Mouse (Mus musculus): Measurements from ENCODE around the gene Sipa1. TPM values are rescaled to one million over a fixed set of nuclear protein-coding genes. Genes with fewer than 3 reads are reported as not detected.

Sipa1 gene
- polyA plus RNA-seq, 1 experiment from 2014 or later, result 11.5 TPM

- no peak overlapping the region for H3K9ac ChIP-seq (replicated peaks; ENCODE audit: low read length)
- peaks cover 74% of the 10 kb centered on the region for H3K36me3 ChIP-seq (ENCODE audit: control insufficient read depth, insufficient read depth, low read length)
- no peak overlapping the region for H3K4me3 ChIP-seq (replicated peaks; ENCODE audit: low read depth, low read length)
- H3K27me3 ChIP-seq (ENCODE audit: control insufficient read depth, insufficient read depth, low read length), result no peaks in the 10 kb centered on the region
- peaks cover 12% of the 10 kb centered on the region for H3K4me1 ChIP-seq (ENCODE audit: control insufficient read depth, insufficient read depth, low read length)
- H3K27ac ChIP-seq (replicated peaks; ENCODE audit: low read depth, low read length), result no peak overlapping the region
- DNase-seq (no peak), ATAC-seq (ENCODE audit: low FRiP score, low TSS enrichment) (no peak)
- 96% methylated on average over 17 of the region's 17 CpGs for WGBS
- no peak overlapping the region for H3K4me2 ChIP-seq (ENCODE audit: low read length)
- H3K9me3 ChIP-seq (ENCODE audit: control insufficient read depth, low read length), result no peaks in the 10 kb centered on the region
These were observed 22.5 kb downstream of the Sipa1 start for GRCm38 (mm10) chr19:5641021-5641420.

GRCm38 (mm10) chr19:5640339-5640738 is 23.2 kb downstream of the Sipa1 start:
- no peak overlapping the region for H3K9ac ChIP-seq (replicated peaks; ENCODE audit: low read length)
- H3K4me2 ChIP-seq (ENCODE audit: low read length), result no peak overlapping the region
- ATAC-seq (ENCODE audit: low FRiP score, low TSS enrichment) (no peak), DNase-seq (no peak)
- H3K4me3 ChIP-seq (replicated peaks; ENCODE audit: low read depth, low read length), result no peak overlapping the region
- H3K27me3 ChIP-seq (ENCODE audit: control insufficient read depth, insufficient read depth, low read length), result no peaks in the 10 kb centered on the region
- H3K27ac ChIP-seq (replicated peaks; ENCODE audit: low read depth, low read length), result no peak overlapping the region
- 85% methylated on average over 9 of the region's 9 CpGs for WGBS
- H3K4me1 ChIP-seq (ENCODE audit: control insufficient read depth, insufficient read depth, low read length), result peaks cover 12% of the 10 kb centered on the region
- no peaks in the 10 kb centered on the region for H3K9me3 ChIP-seq (ENCODE audit: control insufficient read depth, low read length)
- H3K36me3 ChIP-seq (ENCODE audit: control insufficient read depth, insufficient read depth, low read length), result peaks cover 67% of the 10 kb centered on the region

GRCm38 (mm10) chr19:5638416-5639005 is 25.0 kb downstream of the Sipa1 start:
- ATAC-seq (ENCODE audit: low FRiP score, low TSS enrichment), result 0 out of 2 replicates have a peak, but pooled peaks have one; percentile 24
- Histone ChIP-seq H3K36me3 (ENCODE audit: control insufficient read depth, insufficient read depth, low read length) (peaks cover 50% of the 10 kb centered on the region), H3K27ac (replicated peaks; ENCODE audit: low read depth, low read length) (no peak overlapping the region), H3K9ac (replicated peaks; ENCODE audit: low read length) (peak overlapping the region; percentile 91; the same call in 1 of the 2 replicates), H3K9me3 (ENCODE audit: control insufficient read depth, low read length) (no peaks in the 10 kb centered on the region), H3K27me3 (ENCODE audit: control insufficient read depth, insufficient read depth, low read length) (no peaks in the 10 kb centered on the region), H3K4me3 (replicated peaks; ENCODE audit: low read depth, low read length) (peak overlapping the region; percentile 77), H3K4me2 (ENCODE audit: low read length) (peak overlapping the region; percentile 97), H3K4me1 (ENCODE audit: control insufficient read depth, insufficient read depth, low read length) (peaks cover 12% of the 10 kb centered on the region)
- 90% methylated on average over 18 of the region's 18 CpGs for WGBS
- DNase-seq, result no peak

- Histone ChIP-seq H3K9me3 (ENCODE audit: control insufficient read depth, low read length) (no peaks in the 10 kb centered on the region), H3K4me3 (replicated peaks; ENCODE audit: low read depth, low read length) (peak within 1 kb of the TSS; percentile 77), H3K36me3 (ENCODE audit: control insufficient read depth, insufficient read depth, low read length) (peaks cover 38% of the 10 kb centered on the region), H3K9ac (replicated peaks; ENCODE audit: low read length) (peak within 1 kb of the TSS; percentile 91), H3K4me1 (ENCODE audit: control insufficient read depth, insufficient read depth, low read length) (peaks cover 12% of the 10 kb centered on the region), H3K27ac (replicated peaks; ENCODE audit: low read depth, low read length) (peak within 1 kb of the TSS; percentile 91), H3K27me3 (ENCODE audit: control insufficient read depth, insufficient read depth, low read length) (no peaks in the 10 kb centered on the region), H3K4me2 (ENCODE audit: low read length) (peak within 1 kb of the TSS; percentile 97)
- under 1% methylated on average over 103 of the region's 109 CpGs for WGBS
- ATAC-seq (ENCODE audit: low FRiP score, low TSS enrichment) (peak; percentile 82), DNase-seq (peak; percentile 94)
These were observed 26.1 kb downstream of the Sipa1 start, which contains the start of gene Rela for GRCm38 (mm10) chr19:5637069-5638047. Rela (plus strand) TSS chr19:5637483.

- Histone ChIP-seq H3K4me2 (ENCODE audit: low read length) (peak overlapping the region; percentile 97), H3K4me3 (replicated peaks; ENCODE audit: low read depth, low read length) (peak overlapping the region; percentile 77), H3K27ac (replicated peaks; ENCODE audit: low read depth, low read length) (peak overlapping the region; percentile 91), H3K36me3 (ENCODE audit: control insufficient read depth, insufficient read depth, low read length) (peaks cover 30% of the 10 kb centered on the region), H3K9ac (replicated peaks; ENCODE audit: low read length) (peak overlapping the region; percentile 91), H3K4me1 (ENCODE audit: control insufficient read depth, insufficient read depth, low read length) (peaks cover 12% of the 10 kb centered on the region), H3K9me3 (ENCODE audit: control insufficient read depth, low read length) (no peaks in the 10 kb centered on the region), H3K27me3 (ENCODE audit: control insufficient read depth, insufficient read depth, low read length) (no peaks in the 10 kb centered on the region)
- DNase-seq (no peak), ATAC-seq (ENCODE audit: low FRiP score, low TSS enrichment) (no peak)
- WGBS, result 37% methylated on average over 12 of the region's 12 CpGs
These were observed 26.9 kb downstream of the Sipa1 start for GRCm38 (mm10) chr19:5636571-5637041.

GRCm38 (mm10) chr19:5636036-5636570 is 27.4 kb downstream of the Sipa1 start:
- H3K4me2 ChIP-seq (ENCODE audit: low read length), result peak overlapping the region; percentile 97; the same call in 1 of the 2 replicates
- 80% methylated on average over 7 of the region's 7 CpGs for WGBS
- no peaks in the 10 kb centered on the region for H3K9me3 ChIP-seq (ENCODE audit: control insufficient read depth, low read length)
- H3K27ac ChIP-seq (replicated peaks; ENCODE audit: low read depth, low read length), result no peak overlapping the region
- H3K4me3 ChIP-seq (replicated peaks; ENCODE audit: low read depth, low read length), result no peak overlapping the region
- H3K36me3 ChIP-seq (ENCODE audit: control insufficient read depth, insufficient read depth, low read length), result peaks cover 25% of the 10 kb centered on the region
- ATAC-seq (ENCODE audit: low FRiP score, low TSS enrichment) (no peak), DNase-seq (no peak)
- H3K9ac ChIP-seq (replicated peaks; ENCODE audit: low read length), result no peak overlapping the region; the same call in 1 of the 2 replicates
- peaks cover 12% of the 10 kb centered on the region for H3K4me1 ChIP-seq (ENCODE audit: control insufficient read depth, insufficient read depth, low read length)
- no peaks in the 10 kb centered on the region for H3K27me3 ChIP-seq (ENCODE audit: control insufficient read depth, insufficient read depth, low read length)

GRCm38 (mm10) chr19:5632120-5632519 is 31.4 kb downstream of the Sipa1 start:
- no peak overlapping the region for H3K27ac ChIP-seq (replicated peaks; ENCODE audit: low read depth, low read length)
- WGBS, result 72% methylated on average over 9 of the region's 9 CpGs
- peaks cover 4% of the 10 kb centered on the region; the same call in 1 of the 2 replicates for H3K4me1 ChIP-seq (ENCODE audit: control insufficient read depth, insufficient read depth, low read length)
- no peak for DNase-seq
- H3K4me3 ChIP-seq (replicated peaks; ENCODE audit: low read depth, low read length), result no peak overlapping the region
- no peaks in the 10 kb centered on the region for H3K9me3 ChIP-seq (ENCODE audit: control insufficient read depth, low read length)
- no peaks in the 10 kb centered on the region for H3K36me3 ChIP-seq (ENCODE audit: control insufficient read depth, insufficient read depth, low read length)
- ATAC-seq (ENCODE audit: low FRiP score, low TSS enrichment), result no peak
- H3K4me2 ChIP-seq (ENCODE audit: low read length), result no peak overlapping the region
- H3K9ac ChIP-seq (replicated peaks; ENCODE audit: low read length), result no peak overlapping the region
- H3K27me3 ChIP-seq (ENCODE audit: control insufficient read depth, insufficient read depth, low read length), result no peaks in the 10 kb centered on the region

GRCm38 (mm10) chr19:5629907-5630306 is 33.6 kb downstream of the Sipa1 start:
- ATAC-seq (ENCODE audit: low FRiP score, low TSS enrichment) (no peak), DNase-seq (no peak)
- H3K36me3 ChIP-seq (ENCODE audit: control insufficient read depth, insufficient read depth, low read length), result no peaks in the 10 kb centered on the region
- no peaks in the 10 kb centered on the region for H3K9me3 ChIP-seq (ENCODE audit: control insufficient read depth, low read length)
- no peak overlapping the region for H3K4me3 ChIP-seq (replicated peaks; ENCODE audit: low read depth, low read length)
- no peaks in the 10 kb centered on the region for H3K27me3 ChIP-seq (ENCODE audit: control insufficient read depth, insufficient read depth, low read length)
- no peaks in the 10 kb centered on the region for H3K4me1 ChIP-seq (ENCODE audit: control insufficient read depth, insufficient read depth, low read length)
- H3K27ac ChIP-seq (replicated peaks; ENCODE audit: low read depth, low read length), result no peak overlapping the region
- H3K4me2 ChIP-seq (ENCODE audit: low read length), result no peak overlapping the region
- H3K9ac ChIP-seq (replicated peaks; ENCODE audit: low read length), result no peak overlapping the region
